Mouse (Mus musculus) R1 (cell line): ENCODE measurements around the gene Rasl10a.

Experiments
- DNase-seq: peaks from one replicate; pipeline ENCODE4 v3.0.0-alpha.2; 2018; ENCODE audit warnings: low read depth, low spot score

Rasl10a gene

GRCm38 (mm10) chr11:5052200-5052854, 5.6 kb upstream of the Rasl10a start:
- peak; percentile 68 for DNase-seq

DNA sequence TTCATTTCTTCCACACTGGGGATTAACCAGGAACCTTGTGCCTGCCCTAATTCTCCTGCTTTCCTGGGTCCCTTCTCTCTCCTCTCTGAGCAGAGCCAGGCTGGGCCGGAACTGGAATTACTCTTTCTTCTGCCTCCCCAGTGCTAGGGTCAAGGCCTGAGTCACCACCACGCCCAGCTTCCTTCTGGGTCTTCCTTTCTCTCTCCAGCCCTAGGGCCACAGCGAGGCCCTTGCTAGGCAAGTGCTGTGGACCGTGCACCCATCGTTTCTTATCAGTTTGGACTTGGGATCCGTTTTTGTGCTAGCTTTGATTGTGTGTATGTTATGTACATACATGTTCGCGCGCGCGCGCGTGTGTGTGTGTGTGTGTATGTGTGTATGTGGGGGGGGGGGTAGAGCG, 3.8 kb upstream of the Rasl10a start:
- peak; percentile 62 for DNase-seq

- no peak for DNase-seq
These were observed 3.1 kb upstream of the Rasl10a start for GRCm38 (mm10) chr11:5054874-5055273.

DNA sequence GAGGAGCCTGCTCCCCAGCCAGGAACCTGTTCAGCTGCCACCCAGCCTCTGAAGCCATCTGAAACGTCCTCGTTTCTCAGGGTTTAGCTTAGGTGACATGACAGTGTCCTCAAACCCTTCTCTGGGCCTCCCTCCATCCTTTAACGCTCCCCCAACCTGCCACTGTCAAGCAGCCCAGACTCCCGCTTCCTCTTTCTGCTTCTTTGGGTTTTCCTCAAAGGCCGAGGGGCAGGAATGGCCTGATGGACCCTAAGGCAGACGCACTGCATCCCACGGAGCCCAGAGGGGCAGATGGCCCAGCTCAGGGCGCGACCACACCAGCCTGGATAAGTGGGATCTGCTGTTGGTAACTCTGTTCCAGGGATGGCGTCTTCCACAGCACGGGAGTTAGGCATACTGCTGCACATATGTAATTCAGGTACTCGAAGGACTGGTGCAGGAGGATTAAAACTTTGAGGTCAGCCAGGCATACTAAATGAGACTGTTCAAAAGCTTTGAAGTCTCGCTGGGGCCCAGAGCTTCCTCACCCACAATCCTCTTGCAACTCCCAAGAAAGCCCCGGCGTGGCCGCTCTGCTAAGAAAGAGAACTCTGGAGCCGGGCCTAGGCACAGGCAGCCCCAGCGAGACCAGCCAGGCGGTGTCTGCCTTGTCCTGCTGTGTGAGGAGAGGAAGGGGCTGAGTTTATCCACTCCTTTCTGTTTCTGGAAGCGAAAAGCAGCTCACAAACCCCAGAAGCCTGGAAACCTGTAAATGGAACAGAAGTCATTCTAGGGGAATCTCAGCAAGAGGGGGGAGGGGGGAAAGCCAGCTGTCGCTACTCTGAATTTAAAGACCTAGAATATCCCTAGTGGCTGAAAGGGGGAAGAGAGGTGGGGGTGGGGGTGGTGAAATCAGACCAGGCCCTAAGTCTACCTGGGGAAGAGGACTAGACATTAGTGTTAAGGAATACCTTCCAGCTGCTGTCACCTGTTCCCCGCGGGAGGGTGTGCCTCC, 1.7 kb upstream of the Rasl10a start:
- no peak for DNase-seq

DNA sequence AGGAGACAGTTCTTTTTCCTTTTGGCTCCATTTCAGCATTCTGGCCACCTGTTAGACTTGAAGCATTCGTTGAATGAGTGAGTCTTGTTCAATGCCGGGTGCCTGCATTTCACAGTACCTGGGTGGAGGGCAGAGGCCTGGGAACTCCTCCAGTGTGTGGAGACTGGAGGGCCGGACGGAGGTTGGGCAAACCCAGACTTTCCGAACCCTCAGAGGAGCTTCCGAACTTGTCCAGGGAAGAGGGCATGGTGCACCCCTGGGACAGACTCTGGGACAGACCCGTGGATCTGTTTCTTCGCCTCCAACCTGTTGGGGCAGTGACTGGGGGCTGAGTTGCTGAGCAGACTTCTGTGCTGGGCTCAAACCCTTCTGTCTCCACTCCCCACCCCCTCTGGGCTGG, 864 bp upstream of the Rasl10a start:
- no peak for DNase-seq

GRCm38 (mm10) chr11:5057541-5057855, 430 bp upstream of the Rasl10a start:
- DNase-seq = no peak

GRCm38 (mm10) chr11:5058783-5059182, 855 bp downstream of the Rasl10a start:
- no peak for DNase-seq

DNA sequence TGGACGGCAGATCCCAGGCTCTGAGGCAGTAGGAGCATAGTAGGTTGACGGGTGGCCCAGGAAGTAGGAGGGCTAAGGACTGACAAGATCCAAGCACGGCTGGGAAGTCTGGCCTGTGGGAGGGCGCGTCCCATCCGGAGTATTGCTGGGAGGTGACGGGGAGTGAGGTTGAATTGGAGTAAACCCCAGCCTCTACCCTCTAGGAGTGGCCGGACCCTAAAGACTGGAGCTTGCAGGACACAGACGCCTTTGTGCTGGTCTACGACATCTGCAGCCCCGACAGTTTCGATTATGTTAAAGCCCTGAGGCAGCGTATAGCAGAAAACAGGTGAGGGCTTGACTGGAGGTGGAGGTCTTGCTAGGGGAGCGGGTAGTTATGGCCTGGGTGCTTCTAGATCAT, 1.3 kb downstream of the Rasl10a start:
- no peak for DNase-seq

DNA sequence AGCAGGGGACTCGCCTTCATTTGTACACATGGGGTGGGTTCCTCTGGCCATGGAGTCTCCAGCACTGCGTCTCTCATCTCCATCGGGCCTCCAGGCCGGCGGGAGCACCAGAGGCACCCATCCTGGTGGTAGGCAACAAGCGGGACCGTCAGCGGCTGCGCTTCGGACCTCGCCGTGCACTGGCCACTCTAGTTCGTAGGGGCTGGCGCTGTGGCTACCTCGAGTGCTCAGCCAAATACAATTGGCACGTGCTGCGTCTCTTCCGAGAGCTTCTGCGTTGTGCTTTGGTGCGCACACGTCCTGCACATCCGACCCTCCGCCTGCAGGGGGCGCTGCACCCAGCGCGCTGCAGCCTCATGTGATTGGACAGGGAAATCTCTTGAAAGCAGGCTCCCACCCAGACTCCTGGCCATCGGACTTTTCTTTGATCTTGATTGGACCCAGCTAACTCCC, 1.8 kb downstream of the Rasl10a start:
- peak; percentile 83 for DNase-seq

- no peak for DNase-seq
These were observed 3.0 kb downstream of the Rasl10a start for GRCm38 (mm10) chr11:5060756-5061412.

- peak; percentile 95 for DNase-seq
These were observed 3.6 kb downstream of the Rasl10a start for GRCm38 (mm10) chr11:5061413-5062139.

GRCm38 (mm10) chr11:5062326-5062725, 4.4 kb downstream of the Rasl10a start:
- DNase-seq = no peak

GRCm38 (mm10) chr11:5062860-5063505, 5.1 kb downstream of the Rasl10a start:
- no peak for DNase-seq

DNA sequence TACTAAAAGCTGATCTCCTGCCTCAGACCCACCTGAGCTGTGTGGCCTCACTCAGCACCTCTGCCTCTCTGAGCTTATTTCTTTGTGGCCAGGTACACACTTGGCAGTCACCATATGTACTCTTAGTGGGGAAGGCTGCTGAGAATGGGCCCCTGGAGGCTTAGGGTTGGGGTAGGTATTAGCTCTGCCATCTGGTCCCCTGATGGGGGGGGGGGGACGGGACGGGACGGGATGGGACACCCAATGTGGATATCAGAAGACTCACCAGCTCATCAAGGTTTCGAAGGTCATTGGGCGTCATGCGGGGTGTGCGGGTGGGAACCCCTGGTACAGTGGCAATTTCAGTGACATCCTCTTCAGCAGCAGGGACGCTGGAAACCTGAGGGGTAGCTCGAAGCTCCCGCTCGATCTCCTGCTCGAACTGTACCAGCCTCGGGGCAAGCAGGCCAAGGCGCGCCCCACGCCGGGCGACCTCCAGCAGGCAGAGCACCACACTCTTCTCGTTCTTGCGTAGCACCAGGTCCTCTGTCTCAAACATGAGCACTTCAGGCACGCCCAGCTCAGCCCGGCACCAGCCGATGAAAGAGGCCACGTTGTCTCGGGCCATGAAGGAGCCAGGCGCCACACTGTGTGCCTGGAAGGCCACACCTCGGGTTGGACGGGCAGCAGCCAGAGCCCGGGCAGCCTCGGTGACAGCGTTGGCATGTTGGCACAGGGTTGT, 5.8 kb downstream of the Rasl10a start:
- DNase-seq = no peak

- DNase-seq = peak; percentile 75
These were observed 6.5 kb downstream of the Rasl10a start for GRCm38 (mm10) chr11:5064282-5065055.

DNA sequence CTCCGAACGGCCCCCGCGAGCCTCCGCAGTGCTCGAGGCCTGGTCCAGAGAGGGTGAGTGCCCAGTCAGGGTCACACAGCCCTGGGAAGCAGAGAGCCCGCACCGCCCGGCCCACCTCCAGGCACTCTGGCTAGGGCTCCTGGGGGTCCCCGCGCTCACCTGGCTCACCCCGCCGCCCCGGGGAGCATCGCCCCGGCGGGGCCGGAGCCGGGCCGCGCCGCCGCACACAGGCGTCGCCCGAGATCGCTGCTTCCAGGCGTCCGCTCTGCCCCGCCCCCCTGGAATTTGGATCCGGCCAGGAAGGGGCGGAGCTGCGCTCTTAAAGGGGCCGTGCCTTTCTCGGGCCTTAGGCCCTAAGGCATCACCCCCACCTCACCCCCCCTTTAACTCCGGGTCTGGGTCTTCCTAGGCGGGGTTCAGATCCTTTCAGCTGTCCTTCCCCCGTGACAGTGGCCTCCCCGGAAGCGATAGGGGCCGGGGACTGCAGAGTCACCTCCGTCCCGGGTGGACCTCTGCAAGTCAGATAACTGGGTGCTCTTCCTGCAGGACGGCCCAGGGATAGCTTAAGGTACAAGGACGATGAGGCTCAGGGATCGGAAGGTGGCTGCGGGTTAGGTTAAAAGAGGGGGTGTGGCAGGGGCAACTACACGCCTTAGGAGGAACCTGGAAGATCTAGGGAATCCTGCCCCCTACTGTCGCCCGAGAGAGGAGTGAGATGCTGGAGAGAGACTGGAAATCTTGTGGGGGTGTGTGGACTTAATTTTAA, 7.3 kb downstream of the Rasl10a start, which contains the start of gene Gas2l1:
Gene Gas2l1, minus strand, starts transcription at position 272 of the 766 bp plus-strand sequence.
- peak; percentile 96 for DNase-seq

- no peak for DNase-seq
These were observed 9.1 kb downstream of the Rasl10a start for GRCm38 (mm10) chr11:5067063-5067462.

- no peak for DNase-seq
These were observed 10.4 kb downstream of the Rasl10a start for GRCm38 (mm10) chr11:5068126-5068971.
